Mouse (Mus musculus) hindbrain, embryonic 13.5 days (tissue): ENCODE measurements around the gene Enpep. TPM values are rescaled to one million over a fixed set of nuclear protein-coding genes. Genes with fewer than 3 reads are reported as not detected.

Source experiments
- ATAC-seq: fragments of 200-750 bp; cut with Nextera tagmentation; 2 replicates; pipeline ENCODE4 v1.8.0; 2017; ENCODE audit warnings: moderate TSS enrichment; ENCODE audit not compliant: low FRiP score
- H3K27ac ChIP-seq: fragments of 300-500 bp; sonication (generic); 2 replicates; pipeline ENCODE4 v1.5.1; 2015; ENCODE audit warnings: inconsistent platforms, mild to moderate bottlenecking, moderate library complexity
- H3K27me3 ChIP-seq: fragments of 300-500 bp; sonication (generic); 2 replicates; pipeline ENCODE4 v1.6.1; 2015; ENCODE audit warnings: mild to moderate bottlenecking, inconsistent platforms
- H3K36me3 ChIP-seq: fragments of 300-500 bp; sonication (generic); 2 replicates; pipeline ENCODE4 v1.6.1; 2015; ENCODE audit warnings: mild to moderate bottlenecking, inconsistent platforms
- H3K4me1 ChIP-seq: fragments of 300-500 bp; sonication (generic); replicated peaks from 2 replicates; pipeline ENCODE4 v1.6.1; 2015; ENCODE audit warnings: inconsistent platforms
- H3K4me2 ChIP-seq: fragments of 300-500 bp; sonication (generic); 2 replicates; pipeline ENCODE4 v1.6.1; 2015; ENCODE audit warnings: inconsistent platforms, mild to moderate bottlenecking, moderate library complexity
- H3K4me3 ChIP-seq: fragments of 300-500 bp; sonication (generic); 2 replicates; pipeline ENCODE4 v1.5.1; 2015; ENCODE audit warnings: mild to moderate bottlenecking, inconsistent platforms
- H3K9ac ChIP-seq: fragments of 300-500 bp; sonication (generic); 2 replicates; pipeline ENCODE4 v1.6.1; 2015; ENCODE audit warnings: mild to moderate bottlenecking, inconsistent platforms
- H3K9me3 ChIP-seq: fragments of 300-500 bp; sonication (generic); 2 replicates; pipeline ENCODE4 v1.6.1; 2016; ENCODE audit warnings: inconsistent platforms
- WGBS: fragments of 180-500 bp; shearing (Covaris S2); methylation state at CpG from one replicate; pipeline ENCODE4 v1.1.7; 2015; 5-methylcytosine and 5-hydroxymethylcytosine counted together
- polyA plus RNA-seq: library from polyadenylated mRNA; unstranded; fragments of >200 nt; fragmentation: Nextera tagmentation; extraction: Ambion mirVana; gene quantifications from 2 replicates; pipeline ENCODE4 v1.2.1, GENCODE M21; 2015

Enpep gene
- polyA plus RNA-seq, 1 experiment from 2014 or later, result 1.6 TPM

- H3K36me3 ChIP-seq, result no peaks in the 10 kb centered on the region
- no peak overlapping the region for H3K27ac ChIP-seq
- peak; percentile 49; the same call in 1 of the 2 replicates for ATAC-seq
- H3K9me3 ChIP-seq, result no peaks in the 10 kb centered on the region
- no peak overlapping the region for H3K4me2 ChIP-seq
- WGBS, result under 1% methylated on average over 40 of the region's 40 CpGs
- peaks cover 92% of the 10 kb centered on the region for H3K27me3 ChIP-seq
- peaks cover 8% of the 10 kb centered on the region; the same call in 1 of the 2 replicates for H3K4me1 ChIP-seq
- H3K4me3 ChIP-seq, result no peak overlapping the region
- no peak overlapping the region for H3K9ac ChIP-seq
Observed at GRCm38 (mm10) chr3:129224806-129225576, 107.5 kb downstream of the Enpep start.

- no peak for ATAC-seq
- WGBS, result under 1% methylated on average over 26 of the region's 26 CpGs
- no peak overlapping the region for H3K4me2 ChIP-seq
Observed at GRCm38 (mm10) chr3:129223964-129224805, 108.3 kb downstream of the Enpep start.

GRCm38 (mm10) chr3:129223401-129223800 is 109.1 kb downstream of the Enpep start:
- no peak overlapping the region for H3K4me3 ChIP-seq
- under 1% methylated on average over 6 of the region's 6 CpGs for WGBS
- peaks cover 95% of the 10 kb centered on the region for H3K27me3 ChIP-seq
- no peak overlapping the region for H3K9ac ChIP-seq
- no peak for ATAC-seq
- H3K4me1 ChIP-seq, result peaks cover 8% of the 10 kb centered on the region; the same call in 1 of the 2 replicates
- H3K9me3 ChIP-seq, result no peaks in the 10 kb centered on the region
- no peaks in the 10 kb centered on the region for H3K36me3 ChIP-seq
- no peak overlapping the region for H3K27ac ChIP-seq
- H3K4me2 ChIP-seq, result no peak overlapping the region

More at GRCm38 (mm10) chr3:129223964-129224805, 108.3 kb downstream of the Enpep start:
- Histone ChIP-seq H3K9ac (no peak overlapping the region), H3K36me3 (no peaks in the 10 kb centered on the region), H3K9me3 (no peaks in the 10 kb centered on the region), H3K4me1 (peaks cover 8% of the 10 kb centered on the region; the same call in 1 of the 2 replicates), H3K27ac (no peak overlapping the region), H3K27me3 (peaks cover 95% of the 10 kb centered on the region), H3K4me3 (no peak overlapping the region; the same call in 1 of the 2 replicates)

- Histone ChIP-seq H3K36me3 (no peaks in the 10 kb centered on the region), H3K4me2 (no peak overlapping the region), H3K4me1 (peaks cover 8% of the 10 kb centered on the region; the same call in 1 of the 2 replicates), H3K9ac (no peak overlapping the region), H3K9me3 (no peaks in the 10 kb centered on the region), H3K4me3 (no peak overlapping the region), H3K27me3 (peaks cover 95% of the 10 kb centered on the region), H3K27ac (no peak overlapping the region)
- under 1% methylated on average over 21 of the region's 21 CpGs for WGBS
- no peak for ATAC-seq
Observed at GRCm38 (mm10) chr3:129222448-129223290, 109.9 kb downstream of the Enpep start.

GRCm38 (mm10) chr3:129221380-129222260 is 110.9 kb downstream of the Enpep start:
- no peaks in the 10 kb centered on the region for H3K9me3 ChIP-seq
- WGBS, result 2% methylated on average over 26 of the region's 27 CpGs
- peaks cover 95% of the 10 kb centered on the region for H3K27me3 ChIP-seq
- no peaks in the 10 kb centered on the region for H3K36me3 ChIP-seq
- H3K4me3 ChIP-seq, result no peak overlapping the region
- no peak overlapping the region for H3K27ac ChIP-seq
- ATAC-seq, result no peak
- no peak overlapping the region for H3K4me2 ChIP-seq
- H3K4me1 ChIP-seq, result peaks cover 8% of the 10 kb centered on the region; the same call in 1 of the 2 replicates
- no peak overlapping the region for H3K9ac ChIP-seq

GRCm38 (mm10) chr3:129220681-129221379 is 111.7 kb downstream of the Enpep start:
- no peak overlapping the region for H3K4me2 ChIP-seq
- WGBS, result under 1% methylated on average over 24 of the region's 24 CpGs
- no peak overlapping the region for H3K27ac ChIP-seq
- H3K9ac ChIP-seq, result no peak overlapping the region
- no peaks in the 10 kb centered on the region for H3K9me3 ChIP-seq
- H3K36me3 ChIP-seq, result no peaks in the 10 kb centered on the region
- peaks cover 94% of the 10 kb centered on the region for H3K27me3 ChIP-seq
- ATAC-seq, result no peak
- H3K4me3 ChIP-seq, result no peak overlapping the region
- peaks cover 10% of the 10 kb centered on the region; the same call in 1 of the 2 replicates for H3K4me1 ChIP-seq

GRCm38 (mm10) chr3:129220086-129220670 is 112.3 kb downstream of the Enpep start:
- WGBS, result under 1% methylated on average over 7 of the region's 7 CpGs

More at GRCm38 (mm10) chr3:129220086-129220670, 112.3 kb downstream of the Enpep start:
- Histone ChIP-seq H3K27ac (no peak overlapping the region), H3K27me3 (peaks cover 94% of the 10 kb centered on the region), H3K4me3 (no peak overlapping the region), H3K36me3 (no peaks in the 10 kb centered on the region), H3K9me3 (no peaks in the 10 kb centered on the region), H3K4me2 (no peak overlapping the region), H3K9ac (no peak overlapping the region), H3K4me1 (peaks cover 13% of the 10 kb centered on the region; the same call in 1 of the 2 replicates)
- no peak for ATAC-seq

Other genes with a start within 250 kb of the Enpep start
- gene Pitx2, start 132.8 kb downstream of the Enpep start, polyA plus RNA-seq, result 2.1 and 2.6 TPM in 2 replicates
- gene Elovl6, start 199.6 kb upstream of the Enpep start, polyA plus RNA-seq, result 29.4 and 32.2 TPM in 2 replicates